Mouse (Mus musculus): ENCODE measurements around the gene Mtrf1l.

- no peak for TF ChIP-seq CTCF (IDR thresholded peaks at IDR 0.05; ENCODE audit: low read depth)
- TF ChIP-seq EP300 (IDR thresholded peaks at IDR 0.05; ENCODE audit: low read depth) = no peak
These were observed 10.0 kb downstream of the Mtrf1l start for GRCm38 (mm10) chr10:5813724-5814123.
